Mouse (Mus musculus) lung, embryonic 14.5 days (tissue): ENCODE data around the gene Vapa. TPM values are rescaled to one million over a fixed set of nuclear protein-coding genes. Genes with fewer than 3 reads are reported as not detected.

ENCODE experiments used
- ATAC-seq: fragments of 200-750 bp; cut with Nextera tagmentation; 2 replicates; pipeline ENCODE4 v1.8.0; 2017; ENCODE audit warnings: mild to moderate bottlenecking, moderate TSS enrichment, moderate library complexity; ENCODE audit not compliant: insufficient read depth
- DNase-seq: peaks from one replicate; pipeline ENCODE4 v3.0.0-alpha.2; 2015
- H3K27ac ChIP-seq: fragments of 300-500 bp; sonication (generic); 2 replicates; pipeline ENCODE4 v1.5.1; 2014; ENCODE audit warnings: low read depth, mild to moderate bottlenecking, moderate library complexity
- H3K27me3 ChIP-seq: fragments of 300-500 bp; sonication (generic); 2 replicates; pipeline ENCODE4 v1.6.1; 2014; ENCODE audit warnings: low read length, control low read depth; ENCODE audit not compliant: insufficient read depth
- H3K36me3 ChIP-seq: fragments of 300-500 bp; sonication (generic); 2 replicates; pipeline ENCODE4 v1.6.1; 2014; ENCODE audit warnings: control low read depth; ENCODE audit not compliant: insufficient read depth
- H3K4me1 ChIP-seq: fragments of 300-500 bp; sonication (generic); 2 replicates; pipeline ENCODE4 v1.6.1; 2014; ENCODE audit warnings: antibody characterized with exemption, control low read depth; ENCODE audit not compliant: insufficient read depth
- H3K4me2 ChIP-seq: fragments of 300-500 bp; sonication (generic); 2 replicates; pipeline ENCODE4 v1.6.1; 2014; ENCODE audit warnings: mild to moderate bottlenecking
- H3K4me3 ChIP-seq: fragments of 300-500 bp; sonication (generic); 2 replicates; pipeline ENCODE4 v1.5.1; 2014; ENCODE audit warnings: low read depth, low read length
- H3K9ac ChIP-seq: fragments of 300-500 bp; sonication (generic); 2 replicates; pipeline ENCODE4 v1.6.1; 2014
- H3K9me3 ChIP-seq: fragments of 300-500 bp; sonication (generic); 2 replicates; pipeline ENCODE4 v1.6.1; 2016; ENCODE audit warnings: low read depth, low read length, control low read depth
- CTCF ChIP-seq: IDR thresholded peaks from 2 replicates; pipeline ENCODE4 v1.5.1; 2016; ENCODE audit warnings: antibody characterized with exemption, low read depth
- WGBS: fragments of 180-500 bp; shearing (Covaris S2); extraction: QIAGEN DNeasy Blood & Tissue Kit; methylation state at CpG from one replicate; pipeline ENCODE4 v1.1.7; 2014; 5-methylcytosine and 5-hydroxymethylcytosine counted together
- polyA plus RNA-seq: library from polyadenylated mRNA; unstranded; fragments of >200 nt; fragmentation: Nextera tagmentation; extraction: Ambion mirVana; gene quantifications from 2 replicates; pipeline ENCODE4 v1.2.1, GENCODE M21; 2014

Vapa gene
- polyA plus RNA-seq, 1 experiment from 2014 or later, result 189 TPM

DNA sequence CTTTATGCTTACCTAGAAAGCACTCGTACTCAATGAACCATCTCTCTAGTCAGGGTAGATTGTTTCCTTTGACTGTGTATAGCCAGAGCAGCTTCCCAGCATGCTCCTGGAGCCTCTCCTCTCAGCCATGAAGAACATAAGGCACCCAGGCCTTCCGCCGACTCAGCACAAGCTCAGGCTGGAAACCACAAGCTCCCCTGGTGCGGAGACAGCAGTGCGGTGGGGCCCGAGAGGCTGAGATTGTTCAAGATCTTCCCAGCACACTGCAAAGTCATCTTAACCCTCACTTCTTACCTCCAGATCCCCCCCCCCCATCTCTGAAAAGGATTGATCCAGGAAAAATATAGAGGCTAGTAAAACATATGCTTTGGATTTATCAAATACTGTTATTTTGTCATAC, 37.2 kb upstream of the Vapa start:
- Histone ChIP-seq H3K27me3 (no peaks in the 10 kb centered on the region), H3K27ac (no peak overlapping the region), H3K36me3 (0 out of 2 replicates have a peak, but pooled peaks cover 4% of the 10 kb centered on the region), H3K4me2 (no peak overlapping the region), H3K9me3 (no peaks in the 10 kb centered on the region), H3K9ac (no peak overlapping the region), H3K4me1 (no peaks in the 10 kb centered on the region), H3K4me3 (no peak overlapping the region)
- WGBS, result 88% methylated on average over 6 of the region's 6 CpGs
- ATAC-seq, result no peak
- TF ChIP-seq CTCF, result no peak
- no peak for DNase-seq

DNA sequence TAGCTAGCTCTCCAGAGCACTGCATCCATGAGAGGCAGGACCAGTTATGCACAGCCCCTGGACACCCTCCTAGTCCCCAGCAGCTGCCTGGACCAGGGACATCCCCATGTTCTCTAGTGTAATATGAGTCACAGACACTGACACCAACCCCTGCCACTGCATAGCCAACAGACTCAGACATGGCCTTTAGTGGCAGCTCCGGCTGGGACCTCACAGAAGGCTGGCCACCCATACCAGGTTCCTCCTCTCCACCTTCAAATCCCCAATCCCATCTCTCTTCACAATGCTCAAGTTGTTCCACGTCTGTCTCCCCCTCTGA, 35.8 kb upstream of the Vapa start:
- no peak overlapping the region for H3K27ac ChIP-seq
- no peak overlapping the region for H3K9ac ChIP-seq
- no peaks in the 10 kb centered on the region for H3K4me1 ChIP-seq
- WGBS, result 84% methylated on average over 2 of the region's 2 CpGs
- no peak overlapping the region for H3K4me3 ChIP-seq
- no peak overlapping the region for H3K4me2 ChIP-seq
- no peak for TF ChIP-seq CTCF
- no peaks in the 10 kb centered on the region for H3K9me3 ChIP-seq
- H3K36me3 ChIP-seq, result 0 out of 2 replicates have a peak, but pooled peaks cover 4% of the 10 kb centered on the region
- H3K27me3 ChIP-seq, result no peaks in the 10 kb centered on the region
- ATAC-seq, result no peak
- no peak for DNase-seq

GRCm38 (mm10) chr17:65648371-65649174, 35.2 kb upstream of the Vapa start:
- Histone ChIP-seq H3K4me1 (no peaks in the 10 kb centered on the region), H3K36me3 (0 out of 2 replicates have a peak, but pooled peaks cover 4% of the 10 kb centered on the region), H3K9ac (no peak overlapping the region), H3K4me2 (no peak overlapping the region), H3K9me3 (no peaks in the 10 kb centered on the region), H3K27me3 (no peaks in the 10 kb centered on the region), H3K27ac (no peak overlapping the region), H3K4me3 (no peak overlapping the region)
- WGBS, result 79% methylated on average over 9 of the region's 9 CpGs
- ATAC-seq (no peak), DNase-seq (no peak)
- TF ChIP-seq CTCF, result no peak

DNA sequence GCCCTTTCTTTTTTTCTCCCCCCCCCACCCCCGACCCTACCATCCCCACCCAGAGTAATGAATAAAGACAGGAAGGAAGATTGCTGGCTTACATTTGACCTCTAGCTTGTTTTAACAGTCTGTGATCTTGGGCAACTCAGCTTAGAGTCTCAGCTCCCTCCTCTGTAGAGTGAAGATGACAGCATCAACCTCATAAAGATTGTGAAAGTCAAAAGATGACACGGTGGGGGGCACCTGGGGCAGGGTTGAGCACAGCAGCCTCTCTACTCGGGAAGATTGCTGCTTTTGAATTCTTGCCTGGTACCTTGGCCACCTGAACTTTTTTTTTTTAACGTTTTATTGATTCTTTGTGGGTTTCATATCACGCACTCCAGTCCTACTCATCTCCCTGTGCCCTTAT, 34.6 kb upstream of the Vapa start:
- DNase-seq (no peak), ATAC-seq (no peak)
- TF ChIP-seq CTCF, result no peak
- H3K27me3 ChIP-seq, result no peaks in the 10 kb centered on the region
- 57% methylated on average over 5 of the region's 5 CpGs for WGBS
- no peak overlapping the region for H3K9ac ChIP-seq
- H3K9me3 ChIP-seq, result no peaks in the 10 kb centered on the region
- no peak overlapping the region for H3K4me2 ChIP-seq
- no peaks in the 10 kb centered on the region for H3K4me1 ChIP-seq
- no peak overlapping the region for H3K4me3 ChIP-seq
- H3K36me3 ChIP-seq, result 0 out of 2 replicates have a peak, but pooled peaks cover 4% of the 10 kb centered on the region
- H3K27ac ChIP-seq, result no peak overlapping the region

- Histone ChIP-seq H3K27ac (no peak overlapping the region), H3K9ac (no peak overlapping the region), H3K4me2 (no peak overlapping the region), H3K36me3 (0 out of 2 replicates have a peak, but pooled peaks cover 4% of the 10 kb centered on the region), H3K4me1 (no peaks in the 10 kb centered on the region), H3K27me3 (no peaks in the 10 kb centered on the region), H3K4me3 (no peak overlapping the region), H3K9me3 (no peaks in the 10 kb centered on the region)
- no peak for TF ChIP-seq CTCF
- no peak for DNase-seq
- ATAC-seq, result no peak
- 66% methylated on average over 6 of the region's 6 CpGs for WGBS
Observed at GRCm38 (mm10) chr17:65647226-65647625, 33.9 kb upstream of the Vapa start.

DNA sequence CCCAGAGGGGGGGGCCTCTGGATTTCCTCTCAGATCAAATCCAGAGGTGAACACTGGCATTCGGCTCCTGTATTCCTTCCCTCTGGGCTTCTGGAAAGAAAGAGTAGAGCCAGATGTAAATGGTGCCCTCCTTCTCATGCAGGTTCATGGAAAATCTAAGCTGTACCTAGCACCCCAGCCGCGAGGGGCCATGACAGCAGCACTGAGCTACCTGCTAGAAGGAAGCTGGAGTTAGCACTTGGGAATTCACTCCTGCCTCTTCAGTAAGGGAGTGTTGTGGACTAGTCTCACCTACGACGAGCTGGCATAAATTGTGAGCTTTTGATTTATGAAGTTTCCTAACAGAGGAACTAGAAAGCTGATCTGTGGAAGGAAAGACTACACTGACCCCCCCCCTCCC, 30.2 kb upstream of the Vapa start:
- Histone ChIP-seq H3K36me3 (no peaks in the 10 kb centered on the region), H3K27ac (peak overlapping the region; percentile 78), H3K4me1 (no peaks in the 10 kb centered on the region), H3K4me3 (no peak overlapping the region), H3K9ac (no peak overlapping the region), H3K4me2 (0 out of 2 replicates have a peak overlapping the region, but pooled peaks have one; percentile 4), H3K9me3 (no peaks in the 10 kb centered on the region), H3K27me3 (no peaks in the 10 kb centered on the region)
- DNase-seq (no peak), ATAC-seq (no peak)
- WGBS, result 70% methylated on average over 5 of the region's 5 CpGs
- no peak for TF ChIP-seq CTCF

DNA sequence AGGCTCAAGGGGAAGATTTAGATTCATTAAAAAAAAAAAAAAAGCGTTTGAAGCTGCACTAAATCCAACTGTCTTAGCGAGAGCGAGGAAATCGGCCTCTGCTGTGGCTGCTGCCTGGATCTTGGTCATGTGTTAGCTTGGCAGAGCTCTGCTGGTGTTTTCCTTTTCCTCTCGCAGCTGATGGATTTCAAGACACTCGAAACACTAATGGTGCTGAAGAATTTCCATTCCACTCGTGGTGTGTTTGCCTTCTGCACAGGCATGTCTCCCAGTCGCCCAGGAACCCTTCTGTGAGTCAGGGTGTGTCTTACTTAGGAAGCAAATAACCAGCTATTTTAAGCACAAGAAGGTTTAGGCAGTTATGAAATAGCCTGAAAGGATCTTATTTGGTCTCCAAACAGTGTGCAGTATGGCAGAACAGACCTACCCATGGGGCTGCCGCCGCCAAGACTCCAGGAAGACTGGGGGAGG, 29.7 kb upstream of the Vapa start:
- H3K9me3 ChIP-seq, result no peaks in the 10 kb centered on the region
- no peaks in the 10 kb centered on the region for H3K27me3 ChIP-seq
- peak overlapping the region; percentile 78 for H3K27ac ChIP-seq
- 0 out of 2 replicates have a peak overlapping the region, but pooled peaks have one; percentile 4 for H3K4me2 ChIP-seq
- DNase-seq (peak; percentile 47), ATAC-seq (peak; percentile 74)
- no peaks in the 10 kb centered on the region for H3K36me3 ChIP-seq
- H3K4me1 ChIP-seq, result no peaks in the 10 kb centered on the region
- no peak overlapping the region for H3K4me3 ChIP-seq
- WGBS, result 43% methylated on average over 10 of the region's 10 CpGs
- no peak for TF ChIP-seq CTCF
- H3K9ac ChIP-seq, result no peak overlapping the region
